Mouse (Mus musculus) embryonic fibroblast, embryonic 13.5 days (primary cell): ENCODE data around the gene Cabp4.

Source experiments
- CTCF ChIP-seq: IDR thresholded peaks from 2 replicates; pipeline ENCODE4 v1.5.1; 2011; ENCODE audit warnings: mild to moderate bottlenecking, control low read depth, low read length, moderate library complexity, borderline replicate concordance; ENCODE audit not compliant: insufficient read depth
- POLR2A ChIP-seq: IDR thresholded peaks from 2 replicates; pipeline ENCODE4 v1.6.1; 2011; ENCODE audit warnings: low read depth, mild to moderate bottlenecking, control low read depth, low read length, moderate library complexity

- TF ChIP-seq POLR2A (peak; percentile 89), CTCF (peak; percentile 47; the same call in 1 of the 2 replicates)
Observed at GRCm38 (mm10) chr19:4191528-4192250, 47.9 kb upstream of the Cabp4 start, which contains the start of gene Ppp1ca.
